Mouse (Mus musculus) intestine, postnatal 0 days (tissue): Measurements from ENCODE around the gene Msrb1. TPM values are rescaled to one million over a fixed set of nuclear protein-coding genes. Genes with fewer than 3 reads are reported as not detected.

ENCODE experiments used
- ATAC-seq: fragments of 200-750 bp; cut with Nextera tagmentation; 2 replicates; pipeline ENCODE4 v1.8.0; 2017; ENCODE audit warnings: mild to moderate bottlenecking, moderate TSS enrichment, moderate library complexity
- H3K27ac ChIP-seq: fragments of 300-500 bp; sonication (generic); 2 replicates; pipeline ENCODE4 v1.5.1; 2014; ENCODE audit warnings: mild to moderate bottlenecking, low read depth, low read length, moderate library complexity
- H3K27me3 ChIP-seq: fragments of 300-500 bp; sonication (generic); replicated peaks from 2 replicates; pipeline ENCODE4 v1.6.1; 2014; ENCODE audit warnings: low read length, mixed read lengths; ENCODE audit not compliant: control insufficient read depth, insufficient read depth
- H3K36me3 ChIP-seq: fragments of 300-500 bp; sonication (generic); 2 replicates; pipeline ENCODE4 v1.6.1; 2014; ENCODE audit warnings: mild to moderate bottlenecking, moderate library complexity; ENCODE audit not compliant: control insufficient read depth, insufficient read depth
- H3K4me1 ChIP-seq: fragments of 300-500 bp; sonication (generic); replicated peaks from 2 replicates; pipeline ENCODE4 v1.6.1; 2014; ENCODE audit warnings: antibody characterized with exemption, low read length, mixed read lengths; ENCODE audit not compliant: control insufficient read depth, insufficient read depth
- H3K4me2 ChIP-seq: fragments of 300-500 bp; sonication (generic); replicated peaks from 2 replicates; pipeline ENCODE4 v1.6.1; 2014; ENCODE audit warnings: low read depth, mild to moderate bottlenecking, moderate library complexity
- H3K4me3 ChIP-seq: fragments of 300-500 bp; sonication (generic); 2 replicates; pipeline ENCODE4 v1.5.1; 2014; ENCODE audit warnings: low read depth, low read length
- H3K9ac ChIP-seq: fragments of 300-500 bp; sonication (generic); 2 replicates; pipeline ENCODE4 v1.6.1; 2014; ENCODE audit warnings: mild to moderate bottlenecking, low read depth, low read length
- H3K9me3 ChIP-seq: fragments of 300-500 bp; sonication (generic); 2 replicates; pipeline ENCODE4 v1.6.1; 2016; ENCODE audit warnings: mixed run types; ENCODE audit not compliant: control insufficient read depth
- CTCF ChIP-seq: sonication (generic); IDR thresholded peaks from 2 replicates; pipeline ENCODE4 v1.5.1; 2016; ENCODE audit warnings: low read depth, mild to moderate bottlenecking, control low read depth, antibody characterized with exemption, moderate library complexity
- WGBS: fragments of 180-500 bp; shearing (Covaris S2); extraction: QIAGEN DNeasy Blood & Tissue Kit; methylation state at CpG from one replicate; pipeline ENCODE4 v1.1.7; 2014; 5-methylcytosine and 5-hydroxymethylcytosine counted together
- polyA plus RNA-seq: library from polyadenylated mRNA; unstranded; fragments of >200 nt; fragmentation: Nextera tagmentation; extraction: Ambion mirVana; gene quantifications from 2 replicates; pipeline ENCODE4 v1.2.1, GENCODE M21; 2015

Gene Msrb1
- polyA plus RNA-seq, 1 experiment from 2014 or later, result 47.4 TPM

GRCm38 (mm10) chr17:24761121-24761520 is 24.7 kb downstream of the Msrb1 start:
- no peak overlapping the region for H3K4me2 ChIP-seq
- no peak overlapping the region for H3K27ac ChIP-seq
- no peak for ATAC-seq
- H3K4me3 ChIP-seq, result no peak overlapping the region
- 51% methylated on average over 5 of the region's 5 CpGs for WGBS
- no peak for TF ChIP-seq CTCF
- H3K27me3 ChIP-seq, result 0 out of 2 replicates have a peak, but pooled peaks cover 2% of the 10 kb centered on the region
- H3K4me1 ChIP-seq, result no peaks in the 10 kb centered on the region
- no peaks in the 10 kb centered on the region for H3K9me3 ChIP-seq
- H3K9ac ChIP-seq, result no peak overlapping the region
- H3K36me3 ChIP-seq, result no peaks in the 10 kb centered on the region

- no peaks in the 10 kb centered on the region for H3K27me3 ChIP-seq
- TF ChIP-seq CTCF, result no peak
- H3K9ac ChIP-seq, result no peak overlapping the region
- no peak overlapping the region for H3K27ac ChIP-seq
- no peaks in the 10 kb centered on the region for H3K36me3 ChIP-seq
- H3K9me3 ChIP-seq, result no peaks in the 10 kb centered on the region
- ATAC-seq, result no peak
- no peaks in the 10 kb centered on the region for H3K4me1 ChIP-seq
- WGBS, result 51% methylated on average over 22 of the region's 22 CpGs
- no peak overlapping the region for H3K4me3 ChIP-seq
- no peak overlapping the region for H3K4me2 ChIP-seq
Observed at GRCm38 (mm10) chr17:24765016-24765905, 28.8 kb downstream of the Msrb1 start.

GRCm38 (mm10) chr17:24766266-24766875 is 29.9 kb downstream of the Msrb1 start:
- H3K4me3 ChIP-seq, result no peak overlapping the region
- no peak for TF ChIP-seq CTCF
- no peaks in the 10 kb centered on the region for H3K27me3 ChIP-seq
- H3K4me2 ChIP-seq, result no peak overlapping the region
- H3K9me3 ChIP-seq, result no peaks in the 10 kb centered on the region
- ATAC-seq, result no peak
- no peak overlapping the region for H3K27ac ChIP-seq
- H3K4me1 ChIP-seq, result no peaks in the 10 kb centered on the region
- WGBS, result 20% methylated on average over 12 of the region's 12 CpGs
- H3K36me3 ChIP-seq, result no peaks in the 10 kb centered on the region
- H3K9ac ChIP-seq, result no peak overlapping the region

DNA sequence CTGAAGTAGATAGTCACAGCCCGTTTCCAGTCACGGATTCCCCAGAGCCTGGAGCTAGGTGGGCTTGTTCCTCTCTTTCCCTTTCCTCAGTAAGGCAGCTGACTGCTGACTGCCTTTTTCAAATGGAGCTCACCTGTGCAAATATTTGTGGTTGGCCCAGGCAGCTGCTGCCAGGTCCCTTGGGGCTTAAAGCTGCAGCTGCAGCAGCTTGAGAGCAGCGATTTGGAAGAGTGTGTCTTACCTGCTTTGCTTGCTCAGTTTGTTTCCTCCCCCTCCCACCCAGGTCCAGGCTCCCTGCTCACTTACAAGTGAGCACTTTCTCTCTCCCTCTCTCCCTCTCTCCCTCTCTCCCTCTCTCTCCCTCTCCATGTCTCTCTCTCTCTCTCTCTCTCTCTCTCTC is 32.7 kb downstream of the Msrb1 start:
- ATAC-seq, result no peak
- H3K27me3 ChIP-seq, result no peaks in the 10 kb centered on the region
- no peak overlapping the region for H3K9ac ChIP-seq
- 25% methylated on average over 3 of the region's 3 CpGs for WGBS
- H3K4me3 ChIP-seq, result no peak overlapping the region
- H3K27ac ChIP-seq, result no peak overlapping the region
- no peaks in the 10 kb centered on the region for H3K9me3 ChIP-seq
- no peak for TF ChIP-seq CTCF
- no peak overlapping the region for H3K4me2 ChIP-seq
- no peaks in the 10 kb centered on the region for H3K36me3 ChIP-seq
- H3K4me1 ChIP-seq, result no peaks in the 10 kb centered on the region

DNA sequence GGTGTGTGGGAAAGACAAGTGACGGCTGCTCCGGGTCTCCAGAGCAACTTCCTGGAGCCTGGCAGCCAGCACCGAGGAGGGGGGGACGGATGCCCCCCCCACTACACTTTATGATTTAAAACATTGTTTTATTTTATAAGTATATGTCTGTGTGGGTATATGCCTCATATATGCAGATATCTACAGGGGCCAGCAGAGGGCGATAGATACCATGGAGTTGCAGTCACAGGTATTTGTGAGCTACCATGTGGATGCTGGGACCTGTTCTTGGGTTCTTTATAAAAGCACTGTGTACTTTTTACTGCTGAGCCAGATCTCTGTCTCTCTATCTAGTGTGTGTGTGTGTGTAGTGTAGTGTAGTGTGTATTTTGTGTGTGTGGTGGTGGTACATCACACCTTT is 36.8 kb downstream of the Msrb1 start:
- Histone ChIP-seq H3K36me3 (no peaks in the 10 kb centered on the region), H3K4me3 (no peak overlapping the region), H3K9me3 (no peaks in the 10 kb centered on the region), H3K4me1 (no peaks in the 10 kb centered on the region), H3K9ac (no peak overlapping the region), H3K4me2 (no peak overlapping the region), H3K27ac (no peak overlapping the region), H3K27me3 (no peaks in the 10 kb centered on the region)
- WGBS, result 80% methylated on average over 5 of the region's 5 CpGs
- TF ChIP-seq CTCF, result no peak
- no peak for ATAC-seq

GRCm38 (mm10) chr17:24775173-24775572 is 38.7 kb downstream of the Msrb1 start:
- no peaks in the 10 kb centered on the region for H3K9me3 ChIP-seq
- H3K4me1 ChIP-seq, result no peaks in the 10 kb centered on the region
- no peaks in the 10 kb centered on the region for H3K27me3 ChIP-seq
- ATAC-seq, result no peak
- H3K9ac ChIP-seq, result no peak overlapping the region
- no peak overlapping the region for H3K4me3 ChIP-seq
- H3K36me3 ChIP-seq, result no peaks in the 10 kb centered on the region
- 57% methylated on average over 8 of the region's 8 CpGs for WGBS
- no peak for TF ChIP-seq CTCF
- no peak overlapping the region for H3K27ac ChIP-seq
- H3K4me2 ChIP-seq, result no peak overlapping the region
